Mouse (Mus musculus) hindbrain, embryonic 16.5 days (tissue): ENCODE measurements around the gene Emc8. TPM values are rescaled to one million over a fixed set of nuclear protein-coding genes. Genes with fewer than 3 reads are reported as not detected.

Experiments
- polyA plus RNA-seq: library from polyadenylated mRNA; unstranded; fragments of >200 nt; fragmentation: Nextera tagmentation; extraction: Ambion mirVana; gene quantifications from 2 replicates; pipeline ENCODE4 v1.2.1, GENCODE M21; 2015

Emc8 gene
- polyA plus RNA-seq, 1 experiment from 2014 or later, result 118 TPM

Other genes starting within 250 kb of the Emc8 start
- 20.6 and 22.0 TPM in 2 replicates for gene Gins2, start 79.3 kb downstream of the Emc8 start, polyA plus RNA-seq
- 18.3 and 20.5 TPM in 2 replicates for gene 1190005I06Rik, start 20.9 kb downstream of the Emc8 start, polyA plus RNA-seq
- 6.5 and 7.9 TPM in 2 replicates for gene Gm27021, start 494 bp downstream of the Emc8 start, polyA plus RNA-seq
- gene Cox4i1, start 351 bp downstream of the Emc8 start, polyA plus RNA-seq, result 1,225 and 1,379 TPM in 2 replicates
- gene Irf8, start 67.8 kb upstream of the Emc8 start, polyA plus RNA-seq, result 4.2 and 4.8 TPM in 2 replicates